Mouse (Mus musculus) Patski (cell line): ENCODE results near the gene Exosc9. TPM values are rescaled to one million over a fixed set of nuclear protein-coding genes. Genes with fewer than 3 reads are reported as not detected.
A peak's percentile ranks its signal among the peaks of the same experiment; 100 is the strongest.

Experiments
- ATAC-seq: fragments of 100-300 bp; one replicate; pipeline ENCODE4 v1.8.0; 2021
- CTCF ChIA-PET: fragments of 350-600 bp; sonication (Branson Sonifier 250); formaldehyde crosslinking; loops from one replicate; lab custom pipeline; 2022; ENCODE audit warnings: inconsistent platforms; lab: Charles Lee
- POLR2A ChIA-PET: fragments of 350-600 bp; sonication (Branson Sonifier 250); formaldehyde crosslinking; loops from one replicate; lab custom pipeline; 2022; ENCODE audit warnings: antibody characterized with exemption, inconsistent platforms; lab: Charles Lee
- DNase-seq: peaks from one replicate; pipeline ENCODE4 v3.0.0-alpha.2; 2011; ENCODE audit warnings: low read depth, low spot score
- H3K27me3 ChIP-seq: fragments of 371-371 bp; one replicate; pipeline ENCODE4 v1.5.1; 2021
- CTCF ChIP-seq: fragments of 100-300 bp; IDR thresholded peaks from one replicate; pipeline ENCODE4 v1.5.1; 2021
- in situ Hi-C: fragments of 300-500 bp; cut with MboI; formaldehyde crosslinking; loops from 3 replicates; pipeline ENCODE4 v1.11.1; 2018; ENCODE audit warnings: low pct_unique_long_range_greater_than_20kb, mixed read lengths
- polyA plus RNA-seq: library from polyadenylated mRNA; unstranded; gene quantifications from one replicate; pipeline ENCODE4 v1.2.3, GENCODE M21; 2021

Exosc9 gene
- polyA plus RNA-seq, 1 experiment from 2014 or later = 64.6 TPM

GRCm38 (mm10) chr3:36605894-36606783 lies 53.7 kb downstream of the Exosc9 start:
- POLR2A ChIA-PET = interaction anchor here (0.9 kb wide), 1 partner anchor 215 kb away, joined by 3 read pairs; no protein-coding TSS in a partner anchor
- H3K27me3 ChIP-seq = no peaks in the 10 kb centered on the region
- DNase-seq = no peak
- CTCF ChIA-PET = interaction anchor here (1.1 to 1.2 kb wide), 2 partner anchors 12 to 35 kb away, joined by 3 to 5 read pairs; no protein-coding TSS in a partner anchor
- ATAC-seq = no peak
- in situ Hi-C loops = no loop called here
- TF ChIP-seq CTCF = no peak

- POLR2A ChIA-PET = no interaction called here
- no peak for TF ChIP-seq CTCF
Measured at GRCm38 (mm10) chr3:36612687-36613086, 60.3 kb downstream of the Exosc9 start.

GRCm38 (mm10) chr3:36613202-36613907 lies 60.9 kb downstream of the Exosc9 start, which contains the start of gene Bbs7:
TSS of gene Bbs7 (minus strand) at chr3:36613477.
- in situ Hi-C loops = no loop called here
- no peaks in the 10 kb centered on the region for H3K27me3 ChIP-seq
- DNase-seq (peak; percentile 20), ATAC-seq (peak; percentile 88)
- TF ChIP-seq CTCF = no peak
- POLR2A ChIA-PET = no interaction called here
- CTCF ChIA-PET = no interaction called here

More at GRCm38 (mm10) chr3:36612687-36613086, 60.3 kb downstream of the Exosc9 start:
- in situ Hi-C loops = no loop called here
- ATAC-seq (peak; percentile 37), DNase-seq (no peak)
- no peaks in the 10 kb centered on the region for H3K27me3 ChIP-seq
- CTCF ChIA-PET = interaction anchor here (1.2 kb wide), 1 partner anchor 21 kb away, joined by 3 read pairs; no protein-coding TSS in a partner anchor

- no peaks in the 10 kb centered on the region for H3K27me3 ChIP-seq
- no peak for ATAC-seq
- no peak for TF ChIP-seq CTCF
- ChIA-PET POLR2A (no interaction called here), CTCF (no interaction called here)
- no peak for DNase-seq
- in situ Hi-C loops = no loop called here
Measured at GRCm38 (mm10) chr3:36613908-36614255, 61.5 kb downstream of the Exosc9 start.

Other genes with a start within 250 kb of the Exosc9 start
- 987 TPM for gene Anxa5, start 76.7 kb upstream of the Exosc9 start, polyA plus RNA-seq
- gene 1810062G17Rik, start 76.7 kb upstream of the Exosc9 start, polyA plus RNA-seq = 1.2 TPM
- not detected for gene Gm11549, start 30.8 kb upstream of the Exosc9 start, polyA plus RNA-seq
- gene Ccna2, start 19.5 kb downstream of the Exosc9 start, polyA plus RNA-seq = 114 TPM
- gene Bbs7, start 60.9 kb downstream of the Exosc9 start, polyA plus RNA-seq = 12.3 TPM
- 2.1 TPM for gene Trpc3, start 137.6 kb downstream of the Exosc9 start, polyA plus RNA-seq